Mouse (Mus musculus) thymus, adult 18-20 months (tissue): Measurements from ENCODE around the gene Atp11b.

ENCODE experiments used
- DNase-seq, 2 experiments: peaks; one replicate each; pipeline ENCODE4 v3.0.0; 2022; ENCODE audit warnings: mixed read lengths in 2 of 2

Gene Atp11b

GRCm38 (mm10) chr3:35802040-35802439 is 48.1 kb downstream of the Atp11b start:
- DNase-seq: no peak

- no peak for DNase-seq
Measured at GRCm38 (mm10) chr3:35819887-35820286, 66.0 kb downstream of the Atp11b start.

- DNase-seq: no peak
Measured at GRCm38 (mm10) chr3:35822036-35822435, 68.1 kb downstream of the Atp11b start.

- no peak for DNase-seq
Measured at GRCm38 (mm10) chr3:35849326-35849725, 95.4 kb downstream of the Atp11b start.

GRCm38 (mm10) chr3:35883267-35883666 is 129.4 kb downstream of the Atp11b start:
- DNase-seq: no peak

GRCm38 (mm10) chr3:35889531-35889930 is 135.6 kb downstream of the Atp11b start:
- DNase-seq: no peak

GRCm38 (mm10) chr3:35891123-35891522 is 137.2 kb downstream of the Atp11b start:
- DNase-seq: no peak

GRCm38 (mm10) chr3:35893156-35893555 is 139.2 kb downstream of the Atp11b start:
- no peak for DNase-seq

GRCm38 (mm10) chr3:35897900-35898299 is 144.0 kb downstream of the Atp11b start:
- no peak for DNase-seq

- DNase-seq: no peak
Measured at GRCm38 (mm10) chr3:35899109-35899508, 145.2 kb downstream of the Atp11b start.

- DNase-seq: no peak
Measured at GRCm38 (mm10) chr3:35900555-35901204, 146.8 kb downstream of the Atp11b start.
